Mouse (Mus musculus) CD8-positive naive resting alpha-beta T cell, adult 57 days (primary cell): ENCODE measurements around the gene Il18. TPM values are rescaled to one million over a fixed set of nuclear protein-coding genes. Genes with fewer than 3 reads are reported as not detected.

Experiments used
- total RNA-seq: library from RNA; stranded (reverse); gene quantifications from one replicate; pipeline ENCODE4 v1.2.4, GENCODE M21; 2023

The Il18 gene
- total RNA-seq, result 2.6 TPM

GRCm38 (mm10) chr9:50554241-50555093, at the start of gene Il18:
Gene Il18, plus strand, starts transcription at chr9:50554827.

GRCm38 (mm10) chr9:50528293-50528892, 26.2 kb upstream of the Il18 start, which contains the start of gene Pts:
Gene Pts, minus strand, starts transcription at chr9:50528724.

GRCm38 (mm10) chr9:50555094-50555446, 443 bp downstream of the Il18 start, which contains the start of gene Bco2:
Gene Bco2, minus strand, starts transcription at chr9:50555181.

GRCm38 (mm10) chr9:50561145-50561917, 6.7 kb downstream of the Il18 start, which contains the start of gene Tex12:
Gene Tex12, minus strand, starts transcription at chr9:50561325.

GRCm38 (mm10) chr9:50603189-50603997, 48.8 kb downstream of the Il18 start, which contains the start of the genes Sdhd and Timm8b:
Gene Sdhd, minus strand, starts transcription at chr9:50603812.
Gene Timm8b, plus strand, starts transcription at chr9:50603910.

GRCm38 (mm10) chr9:50616766-50617603, 62.4 kb downstream of the Il18 start, which contains the start of the genes Pih1d2 and Nkapd1:
Gene Pih1d2, plus strand, starts transcription at chr9:50617321.
Gene Nkapd1, minus strand, starts transcription at chr9:50617464.

Other genes starting within 250 kb of the Il18 start
- 2,155 TPM for gene Rpl10-ps3, start 209.9 kb upstream of the Il18 start, total RNA-seq
- gene Plet1, start 60.3 kb upstream of the Il18 start, total RNA-seq, result not detected
- 38.3 TPM for gene Pts, start 26.1 kb upstream of the Il18 start, total RNA-seq
- not detected for gene Bco2, start 354 bp downstream of the Il18 start, total RNA-seq
- not detected for gene Tex12, start 6.5 kb downstream of the Il18 start, total RNA-seq
- gene Sdhd, start 49.0 kb downstream of the Il18 start, total RNA-seq, result 50.3 TPM
- gene Timm8b, start 49.1 kb downstream of the Il18 start, total RNA-seq, result 41.3 TPM
- gene Pih1d2, start 62.5 kb downstream of the Il18 start, total RNA-seq, result 1.2 TPM
- gene Nkapd1, start 62.6 kb downstream of the Il18 start, total RNA-seq, result 36.9 TPM
- 28.1 TPM for gene Dlat, start 105.0 kb downstream of the Il18 start, total RNA-seq
- gene Dixdc1, start 184.7 kb downstream of the Il18 start, total RNA-seq, result 0.40 TPM
- not detected for gene 2310030G06Rik, start 191.7 kb downstream of the Il18 start, total RNA-seq
- gene Cryab, start 196.5 kb downstream of the Il18 start, total RNA-seq, result not detected
- gene Hspb2, start 197.5 kb downstream of the Il18 start, total RNA-seq, result not detected
- 12.8 TPM for gene Fdxacb1, start 213.4 kb downstream of the Il18 start, total RNA-seq
- 21.4 TPM for gene Alg9, start 220.2 kb downstream of the Il18 start, total RNA-seq
- gene 1110032A03Rik, start 220.7 kb downstream of the Il18 start, total RNA-seq, result 15.6 TPM